Mouse (Mus musculus) gastrocnemius, postnatal 4 days (tissue): ENCODE measurements around the gene Apba1. TPM values are rescaled to one million over a fixed set of nuclear protein-coding genes. Genes with fewer than 3 reads are reported as not detected.

Experiments used
- DNase-seq, 2 experiments: peaks; one replicate each; pipeline ENCODE4 v3.0.0; 2021 to 2022; ENCODE audit warnings: low spot score in 2 of 2, mixed read lengths in 2 of 2
- long read RNA-seq, 2 experiments: library from polyadenylated mRNA; stranded (forward); transcript quantifications; one replicate each; pipeline ENCODE4 v2.0.0; 2021
- total RNA-seq, 2 experiments: library from RNA; stranded (reverse); gene quantifications; 2 replicates each; pipeline ENCODE4 v1.2.3; 2021

Apba1 gene
- total RNA-seq = 1 to 10 TPM; 6.9 to 7.0 TPM
- long read RNA-seq, experiment 1, partial matches to known transcripts = 0 of 4 reads
- long read RNA-seq, experiment 1, other reads (novel, unspliced or antisense) = 4 of 4 reads
- long read RNA-seq, experiment 2, partial matches to known transcripts = 0 of 2 reads
- long read RNA-seq, experiment 2, other reads (novel, unspliced or antisense) = 2 of 2 reads

DNA sequence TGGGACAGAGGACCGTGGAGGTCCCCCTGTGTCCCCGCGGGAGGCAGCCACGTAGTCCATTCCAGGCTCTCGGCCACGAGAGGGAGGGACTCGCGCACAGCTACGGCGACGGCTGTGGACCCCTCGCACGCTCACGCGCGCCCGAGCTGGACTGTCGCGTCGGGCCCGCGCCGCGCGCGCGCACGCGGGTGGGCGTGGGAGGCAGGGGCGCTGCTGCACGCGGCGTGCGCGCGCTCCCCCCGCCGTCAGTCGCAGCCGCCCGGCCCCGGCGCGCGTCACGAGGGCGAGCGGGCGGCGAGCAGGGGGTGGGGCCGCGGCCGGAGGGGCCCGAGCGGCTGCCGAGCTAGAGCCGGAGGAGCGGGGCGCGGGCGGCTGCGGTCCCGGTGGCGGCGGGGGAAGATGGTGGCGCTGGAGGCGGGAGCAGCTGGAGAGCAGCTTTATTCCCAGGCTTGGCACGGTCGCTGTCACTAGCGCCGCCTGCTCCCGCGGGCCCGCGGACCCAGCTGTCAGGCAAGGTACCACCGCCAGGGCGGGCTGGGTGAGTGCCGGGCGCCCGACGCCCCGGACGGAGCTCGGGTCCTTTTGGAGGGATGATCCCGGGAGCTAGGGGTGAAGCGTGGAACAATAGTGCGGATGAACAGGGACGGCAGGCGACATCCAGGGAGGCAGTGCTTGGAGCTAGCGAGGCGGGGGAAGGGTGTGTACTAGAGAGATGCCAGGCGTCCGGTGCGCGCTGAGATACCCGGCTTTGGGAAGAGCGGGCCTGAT is at the start of gene Apba1:
Apba1 (plus strand) TSS at position 334 of the 768 bp plus-strand sequence.
- peak; percentile 64 to 82 for DNase-seq

DNA sequence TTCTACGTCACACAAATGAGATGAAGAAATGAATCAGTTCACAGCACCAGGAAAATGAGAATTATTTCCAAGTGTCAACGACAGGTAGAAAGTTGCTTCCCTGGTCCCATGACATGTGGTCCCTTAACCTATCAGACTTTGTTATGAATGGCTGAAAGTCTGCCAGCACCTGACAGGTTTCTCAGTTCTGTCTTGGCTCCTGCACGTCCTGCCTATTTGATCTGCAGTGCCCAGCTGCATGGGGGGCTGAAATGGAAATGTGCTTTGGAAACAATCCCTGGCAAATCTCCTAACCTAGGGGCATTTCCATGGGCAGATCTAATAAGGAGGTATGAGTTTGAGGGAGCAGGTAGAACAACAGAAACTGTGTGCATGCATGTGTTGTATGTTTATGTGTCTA is 12.2 kb upstream of the Apba1 start:
- no peak for DNase-seq

DNA sequence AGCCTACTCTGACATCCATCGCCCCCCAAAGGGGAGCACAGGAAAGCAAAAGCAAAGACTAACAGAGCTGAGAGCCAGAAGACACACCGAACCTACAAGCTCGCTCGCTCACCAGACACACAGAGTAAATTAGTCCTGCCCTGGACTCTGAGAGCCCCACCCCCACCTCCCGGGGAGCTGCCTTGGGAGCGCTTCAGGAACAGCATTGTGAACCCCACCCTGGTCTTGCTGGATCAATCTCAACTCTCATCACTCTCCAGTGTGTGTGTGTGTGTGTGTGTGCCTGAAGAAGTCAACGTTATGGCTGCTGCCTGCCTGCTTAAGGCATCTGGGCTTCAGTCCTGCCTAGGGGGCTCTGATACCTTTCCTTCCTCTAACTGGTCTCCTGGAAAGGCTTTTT is 1.7 kb upstream of the Apba1 start:
- DNase-seq = no peak

DNA sequence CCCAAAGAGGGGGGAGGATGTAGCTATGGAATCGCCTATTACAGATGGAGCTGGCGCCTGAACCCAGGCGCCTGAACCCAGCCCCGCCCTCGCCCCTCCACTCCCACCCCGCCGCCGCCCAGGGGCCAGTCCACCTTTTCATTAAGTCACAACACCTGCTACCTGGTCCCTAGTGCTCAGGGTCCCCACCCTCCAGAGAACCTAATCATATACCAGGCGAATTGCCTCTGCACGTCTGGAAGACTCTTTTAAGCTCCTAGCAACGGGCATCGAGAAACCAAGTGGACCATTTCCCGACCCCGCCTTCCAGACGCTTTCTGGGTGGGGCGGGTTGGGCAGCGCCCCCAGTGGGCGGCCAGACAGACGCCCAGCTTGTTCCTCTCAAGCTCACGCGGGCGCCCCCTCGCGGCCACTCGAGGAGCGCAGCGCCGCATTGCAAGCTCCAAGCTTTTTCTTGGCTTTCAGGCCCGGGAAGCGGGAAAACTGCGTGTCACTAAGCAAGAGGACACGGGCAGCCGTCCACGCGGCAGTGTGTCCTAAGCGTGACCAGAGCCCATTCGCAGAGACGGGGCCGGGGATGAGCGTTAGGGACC is 630 bp upstream of the Apba1 start:
- peak; percentile 94 to 96 for DNase-seq

DNA sequence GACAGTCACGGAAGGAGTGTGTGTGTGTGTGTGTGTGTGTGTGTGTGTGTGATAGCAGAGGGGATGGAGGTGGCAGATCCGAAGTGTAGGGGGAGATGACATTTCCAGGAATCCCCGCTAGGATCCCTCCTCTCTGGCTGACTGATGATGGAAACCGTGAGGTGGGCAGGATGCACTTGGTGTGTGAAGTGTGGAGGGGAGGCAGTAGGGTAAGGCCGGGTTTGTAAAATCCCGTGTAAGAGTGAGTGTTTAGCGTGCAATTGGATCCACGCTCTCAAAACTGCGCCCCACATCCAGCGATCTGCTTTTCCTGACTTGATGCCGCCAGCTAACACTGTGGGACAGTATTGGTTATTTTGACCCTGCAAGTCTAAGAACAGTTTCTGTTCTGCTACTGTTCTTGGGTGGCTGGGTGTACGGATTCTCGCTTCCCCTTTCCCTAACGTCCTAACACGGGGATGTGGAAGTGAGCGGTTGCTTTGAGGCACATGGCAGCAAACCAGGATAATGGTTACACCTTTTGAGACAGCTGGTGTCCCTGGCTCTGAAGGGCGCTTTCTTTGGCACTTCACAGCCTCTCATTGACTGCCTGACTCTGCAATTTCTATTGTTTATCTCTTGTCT is 747 bp downstream of the Apba1 start:
- no peak for DNase-seq

DNA sequence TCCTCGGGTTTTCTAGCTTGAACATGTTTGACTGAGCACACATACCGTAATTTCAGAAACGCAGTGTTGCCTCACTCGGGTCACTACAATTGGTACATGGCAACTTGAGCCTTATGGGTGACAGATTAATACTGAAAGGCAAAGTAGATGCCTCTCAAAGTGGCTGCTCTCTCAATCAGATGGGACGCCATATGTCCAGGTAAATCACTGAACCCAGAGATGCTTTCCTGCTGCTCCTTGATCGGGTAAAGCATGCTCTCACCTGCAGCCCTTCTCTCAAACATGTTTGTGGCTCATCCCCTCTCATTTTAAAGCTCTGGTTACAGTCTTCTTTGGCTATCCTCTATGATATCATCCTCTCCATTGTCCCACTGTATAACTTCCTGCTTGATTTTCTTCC is 4.7 kb downstream of the Apba1 start:
- no peak for DNase-seq

DNA sequence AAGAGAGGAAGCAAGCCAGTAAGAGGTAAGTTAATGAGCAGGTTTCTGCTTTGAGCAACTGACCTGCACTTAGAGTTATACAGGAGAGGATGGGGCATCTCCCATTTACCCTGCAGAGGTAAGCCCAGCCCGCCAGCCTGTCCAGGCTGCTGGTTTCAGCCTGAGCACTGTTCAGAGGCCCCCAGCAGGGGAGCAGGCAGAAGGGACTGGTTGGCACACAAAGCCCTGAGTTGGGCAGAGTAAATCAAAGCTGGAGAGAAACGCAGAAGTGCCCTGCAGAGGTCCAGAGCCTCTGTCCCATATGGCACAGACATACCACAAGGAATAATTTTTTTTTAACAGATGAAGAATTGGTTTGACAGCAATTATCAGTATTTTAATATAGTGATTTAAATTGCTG is 5.4 kb downstream of the Apba1 start:
- no peak for DNase-seq

DNA sequence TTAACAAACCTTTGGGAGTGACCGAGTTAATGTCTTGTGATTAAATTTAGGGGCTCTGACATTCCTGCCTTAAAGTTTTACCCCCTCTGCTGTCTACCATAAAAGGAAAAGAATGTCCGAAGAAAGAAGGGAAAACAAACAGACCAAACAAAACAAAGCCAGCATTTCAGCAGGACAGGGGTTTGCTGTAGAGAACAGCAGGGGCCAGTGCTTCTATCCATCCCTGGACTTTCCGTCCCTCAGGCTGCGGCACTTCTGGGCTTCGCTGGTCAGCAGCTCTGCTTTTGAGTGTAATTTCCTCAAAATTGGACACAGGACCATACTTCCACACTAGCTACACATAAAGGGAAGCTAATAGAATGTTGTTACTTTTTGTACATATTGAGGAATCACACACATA is 10.2 kb downstream of the Apba1 start:
- DNase-seq = no peak

DNA sequence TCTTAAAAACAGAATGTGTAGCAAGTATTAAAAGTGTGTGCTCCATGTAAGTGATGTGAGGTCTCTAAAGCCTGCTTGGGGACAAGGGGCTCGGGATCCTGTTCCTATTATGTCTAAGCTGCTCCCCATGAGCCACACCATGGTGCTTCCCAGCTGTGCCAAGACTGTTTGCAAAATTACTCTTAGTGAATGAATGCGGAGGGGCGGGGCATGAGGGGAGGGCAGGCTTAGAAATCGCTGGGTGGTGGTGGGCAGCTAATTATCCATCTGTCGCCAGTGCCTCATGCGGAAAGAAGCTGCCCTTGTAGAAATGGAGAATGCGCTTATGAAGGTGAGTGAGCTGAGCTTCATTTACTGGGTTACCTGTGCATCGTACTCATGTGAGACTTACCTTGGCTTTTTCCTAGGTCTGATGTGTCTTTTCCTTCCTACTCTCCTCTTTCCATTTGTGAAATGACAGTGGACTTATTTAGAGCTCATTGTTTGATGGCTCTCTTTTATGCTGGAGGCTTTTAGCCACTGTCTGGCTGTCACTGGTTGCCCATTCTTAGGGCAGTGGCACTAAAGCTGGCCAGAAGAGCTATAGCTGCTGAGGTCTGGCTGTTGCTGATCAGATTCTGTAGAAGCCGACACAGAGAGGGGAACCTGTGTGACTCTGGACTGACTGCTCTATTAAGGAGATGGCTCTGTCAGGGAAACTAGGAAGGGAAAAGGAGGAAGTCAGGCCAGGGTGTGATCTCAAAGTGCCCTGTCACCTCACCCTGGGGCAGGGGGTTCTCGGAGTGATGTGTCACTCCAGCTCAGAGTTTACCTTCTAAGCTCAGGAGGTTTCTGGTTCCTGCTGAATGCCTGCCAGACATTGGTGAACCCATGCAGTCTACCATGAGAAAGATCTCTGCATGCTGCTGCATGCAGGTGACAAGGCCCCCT is 12.1 kb downstream of the Apba1 start:
- no peak for DNase-seq

DNA sequence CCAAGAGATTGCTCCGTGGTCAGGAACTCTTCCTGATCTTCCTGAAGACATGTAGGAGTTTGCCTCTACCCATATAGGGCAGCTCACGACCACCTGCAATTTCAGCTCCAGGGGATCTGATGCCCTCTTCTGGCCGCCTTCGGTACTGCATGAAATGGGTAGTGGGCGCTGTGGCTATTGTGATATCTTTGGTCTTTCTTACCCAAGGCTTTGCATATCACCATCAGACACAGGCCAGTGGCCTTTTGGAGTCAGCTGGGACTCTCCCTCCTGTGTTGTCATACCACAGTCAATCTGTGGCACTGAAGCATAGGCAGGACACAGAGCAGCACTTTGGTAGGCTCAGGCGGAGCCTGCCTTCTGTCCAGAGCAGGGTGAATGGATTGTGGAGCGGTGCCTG is 13.3 kb downstream of the Apba1 start:
- DNase-seq = no peak

DNA sequence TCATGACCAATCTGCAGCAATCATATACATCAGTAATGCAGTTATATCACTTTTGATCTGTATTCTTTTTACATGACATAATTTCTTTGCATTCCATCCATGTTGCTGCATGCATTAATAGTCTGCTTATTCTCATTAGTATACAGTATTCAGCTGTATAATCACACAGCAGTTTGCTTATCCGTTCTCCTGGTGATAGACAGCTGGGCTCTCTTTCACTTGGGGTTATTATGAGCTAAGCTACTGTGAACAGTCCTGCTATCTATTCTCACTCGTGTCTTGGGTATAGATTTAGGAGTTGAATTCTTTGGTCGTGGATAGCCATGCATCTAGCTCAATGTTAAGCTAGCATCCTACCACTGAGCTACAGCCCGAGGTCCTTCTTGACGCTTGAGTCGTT is 16.7 kb downstream of the Apba1 start:
- DNase-seq = no peak

DNA sequence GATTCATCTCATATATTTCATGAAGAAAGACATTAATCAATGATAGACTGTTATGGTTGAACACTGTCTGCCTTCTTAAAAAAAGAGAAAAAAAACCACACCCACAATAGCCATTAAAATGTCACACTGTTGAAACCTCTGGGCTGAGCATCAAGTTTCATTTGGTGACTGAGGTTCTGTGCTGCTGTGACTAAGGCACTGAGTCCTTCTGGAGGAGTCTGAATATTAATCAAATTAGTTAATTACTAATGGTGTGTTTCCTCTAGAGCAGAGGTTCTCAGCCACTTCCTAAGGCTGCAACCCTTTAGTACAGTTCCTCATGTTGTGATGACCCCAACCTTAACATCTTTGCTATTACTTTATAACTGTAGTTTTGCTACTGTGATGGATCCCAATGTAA is 20.4 kb downstream of the Apba1 start:
- DNase-seq = no peak

DNA sequence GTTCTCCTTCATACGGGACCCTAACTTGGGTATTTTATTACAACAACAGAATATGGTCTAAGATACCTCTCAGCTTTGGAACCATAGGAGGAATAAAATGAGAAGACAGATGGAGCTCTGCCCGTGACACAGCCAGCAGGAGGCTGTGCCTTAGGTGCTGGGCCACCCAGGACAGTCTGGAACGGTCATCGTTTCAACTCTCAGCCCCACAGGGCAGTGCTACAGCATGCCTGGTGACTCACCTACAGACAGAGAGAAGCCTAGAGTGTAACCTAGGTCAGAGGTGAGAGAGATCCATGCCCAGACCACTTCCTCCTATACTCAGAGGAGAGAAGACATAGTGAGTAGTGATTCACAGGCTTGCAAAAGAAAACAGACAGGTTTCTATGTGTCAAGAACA is 21.4 kb downstream of the Apba1 start:
- no peak for DNase-seq

DNA sequence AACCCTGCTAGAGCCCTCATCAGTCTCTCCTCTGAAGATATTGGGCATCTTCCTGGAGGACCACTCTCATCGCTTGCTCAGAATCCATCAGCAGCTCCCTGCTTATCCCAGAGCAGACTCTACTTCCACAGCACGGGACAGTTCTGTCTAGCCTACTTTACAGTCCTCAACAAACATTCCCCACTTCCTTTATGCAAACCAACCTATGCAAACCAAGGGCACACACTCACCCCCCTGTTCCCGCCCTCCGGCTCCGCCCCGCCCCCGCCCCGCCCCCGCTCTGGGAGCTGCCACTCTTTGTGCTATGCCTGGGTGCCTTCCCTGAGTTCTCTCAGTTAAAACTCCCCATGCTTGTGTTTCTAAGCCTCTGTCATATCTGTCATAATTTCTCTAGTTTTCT is 23.3 kb downstream of the Apba1 start:
- no peak for DNase-seq

DNA sequence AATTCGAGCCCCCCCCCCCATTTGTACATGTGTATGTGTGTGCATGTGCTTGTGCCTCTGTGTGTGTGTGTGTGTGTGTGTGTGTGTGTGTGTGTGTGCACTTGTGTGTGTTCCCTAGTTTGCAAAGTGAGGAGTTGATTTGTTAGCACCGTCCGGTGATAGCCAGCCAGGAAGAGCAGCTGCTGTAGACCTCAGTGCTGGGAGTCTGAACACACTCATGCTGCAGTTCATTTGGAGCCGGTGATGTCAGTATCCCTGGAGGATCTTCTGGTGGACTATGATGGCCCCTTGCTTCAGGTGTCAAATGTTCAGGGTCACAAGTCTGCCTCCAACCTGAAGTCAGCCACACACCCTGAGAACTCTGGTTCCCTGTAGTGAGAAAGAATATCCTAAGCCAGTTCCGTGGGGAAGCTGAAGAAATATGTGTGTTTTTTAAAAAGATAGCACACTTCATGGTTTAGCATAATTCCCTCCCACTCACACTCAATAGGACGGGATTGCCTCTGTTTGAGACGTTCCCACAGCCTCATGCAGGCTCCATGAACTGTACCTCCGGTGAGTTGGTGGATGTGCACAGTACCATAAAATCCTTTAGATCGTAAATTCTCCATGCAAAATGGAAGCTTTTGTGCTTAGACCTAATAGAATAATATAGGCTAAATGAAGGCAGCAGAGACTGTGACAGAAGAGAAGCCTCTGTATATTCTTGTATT is 29.9 kb downstream of the Apba1 start:
- DNase-seq = no peak

DNA sequence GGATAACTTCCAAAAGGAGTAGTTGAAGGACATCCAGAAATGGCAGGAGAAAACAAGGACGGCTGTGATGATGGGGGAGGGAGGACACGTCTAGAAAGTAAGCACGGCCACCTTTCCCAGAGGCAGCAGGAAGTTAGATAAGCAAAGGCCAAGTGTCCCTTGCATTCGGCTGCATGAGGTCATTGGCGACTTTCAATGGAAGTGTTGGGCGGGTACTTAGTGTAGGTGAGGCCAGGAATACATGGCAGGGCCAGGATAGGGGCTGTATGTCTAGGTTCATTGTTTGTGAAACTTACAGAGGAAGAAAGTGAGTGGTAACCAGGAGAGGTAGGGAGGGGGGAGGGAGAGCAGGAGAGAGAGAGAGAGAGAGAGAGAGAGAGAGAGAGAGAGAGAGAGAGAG is 33.0 kb downstream of the Apba1 start:
- no peak for DNase-seq

DNA sequence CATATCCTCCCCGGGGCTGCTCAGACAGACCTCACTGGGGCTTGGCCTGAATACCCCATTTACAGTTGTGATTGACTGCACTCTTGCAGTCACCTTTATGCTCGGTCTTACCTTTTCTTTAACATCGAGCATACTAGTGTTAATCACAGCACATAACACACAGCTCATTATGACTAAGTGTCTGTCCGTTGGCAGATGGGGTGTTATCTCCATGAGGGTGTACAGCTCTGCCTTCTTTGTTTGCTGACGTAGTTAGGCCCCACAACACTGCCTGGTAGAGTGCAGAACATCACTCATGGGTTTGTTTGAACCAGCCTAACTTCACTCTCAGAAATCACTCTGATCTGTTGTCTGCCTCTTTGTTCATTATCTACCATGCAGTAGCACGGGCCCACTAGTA is 33.9 kb downstream of the Apba1 start:
- no peak for DNase-seq

DNA sequence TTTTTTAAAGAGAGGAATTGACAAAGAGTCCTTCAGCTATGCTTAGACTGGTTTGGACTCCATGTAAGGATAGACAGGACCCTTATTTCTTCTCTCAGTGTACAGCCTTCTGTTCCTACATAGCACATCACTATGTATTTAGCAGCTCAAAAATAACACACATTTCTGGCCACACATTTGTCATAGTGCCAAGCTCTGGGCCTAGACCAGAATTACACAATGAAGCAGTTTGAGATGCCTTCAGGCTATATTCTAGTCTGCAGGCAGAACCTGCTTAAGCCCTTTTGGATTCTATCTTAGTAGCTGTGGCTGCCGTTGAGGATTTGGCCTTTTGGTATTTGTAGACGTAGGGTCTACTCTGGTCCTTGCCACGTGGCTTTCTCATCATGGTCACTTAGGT is 35.8 kb downstream of the Apba1 start:
- no peak for DNase-seq

DNA sequence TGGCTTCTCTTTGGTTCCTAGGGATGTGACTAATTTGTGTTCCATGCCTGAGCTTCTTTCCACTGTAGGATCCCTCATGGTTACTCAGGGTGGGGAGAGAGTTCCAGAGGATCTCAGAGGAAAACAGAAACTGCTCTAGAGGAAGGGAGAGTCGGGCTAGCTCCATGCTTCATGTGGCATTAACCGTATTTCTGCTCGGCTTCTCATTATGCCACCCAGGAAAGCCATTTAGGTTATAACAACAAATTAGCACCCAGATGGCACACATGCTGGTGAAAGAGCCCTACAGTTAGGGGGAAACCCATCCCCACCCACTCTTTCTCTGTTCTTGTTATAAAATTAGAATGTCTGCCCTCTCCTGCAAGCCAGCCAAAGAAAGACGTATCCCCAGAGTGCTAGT is 36.5 kb downstream of the Apba1 start:
- DNase-seq = no peak

DNA sequence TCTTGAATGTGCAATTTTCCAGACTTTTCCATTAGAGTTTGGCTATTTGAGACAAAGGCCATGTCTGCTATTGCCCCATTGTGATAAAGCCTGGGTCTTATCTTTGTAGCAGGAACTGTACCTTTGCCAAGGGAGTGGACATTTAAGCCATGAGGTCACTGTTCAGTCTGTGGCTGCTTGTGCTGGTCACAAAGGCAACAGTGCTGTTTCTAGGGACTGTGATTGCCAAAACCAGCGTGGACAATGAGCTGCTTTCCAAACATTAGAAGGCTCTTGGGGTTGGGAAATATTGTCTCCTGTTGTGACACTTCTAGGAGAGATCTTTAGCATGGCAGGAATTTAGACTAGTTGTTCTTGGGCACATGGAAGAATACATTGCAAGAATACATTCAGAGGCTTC is 42.5 kb downstream of the Apba1 start:
- no peak for DNase-seq
